Mouse (Mus musculus) megakaryocyte, adult 5-6 weeks (primary cell): ENCODE data around the gene Vwa1. TPM values are rescaled to one million over a fixed set of nuclear protein-coding genes. Genes with fewer than 3 reads are reported as not detected.
A peak's percentile ranks its signal among the peaks of the same experiment; 100 is the strongest.

ENCODE experiments used
- ATAC-seq: 2 replicates; pipeline ENCODE4 v1.8.0; 2016; ENCODE audit warnings: mild to moderate bottlenecking, inconsistent platforms; ENCODE audit not compliant: poor library complexity, severe bottlenecking
- total RNA-seq, 2 experiments: library from RNA; stranded (forward) in 1 of 2; stranded (reverse) in 1 of 2; fragments of 153-499, 151-499 nt in 1 of 2; fragments of 221-1000, 200-1000 nt in 1 of 2; gene quantifications; 2 replicates each; pipeline versions ENCODE4 v1.2.3 to v1.2.4; 2015 to 2017

Vwa1 gene
- total RNA-seq, 2 experiments from 2014 or later: not detected

DNA sequence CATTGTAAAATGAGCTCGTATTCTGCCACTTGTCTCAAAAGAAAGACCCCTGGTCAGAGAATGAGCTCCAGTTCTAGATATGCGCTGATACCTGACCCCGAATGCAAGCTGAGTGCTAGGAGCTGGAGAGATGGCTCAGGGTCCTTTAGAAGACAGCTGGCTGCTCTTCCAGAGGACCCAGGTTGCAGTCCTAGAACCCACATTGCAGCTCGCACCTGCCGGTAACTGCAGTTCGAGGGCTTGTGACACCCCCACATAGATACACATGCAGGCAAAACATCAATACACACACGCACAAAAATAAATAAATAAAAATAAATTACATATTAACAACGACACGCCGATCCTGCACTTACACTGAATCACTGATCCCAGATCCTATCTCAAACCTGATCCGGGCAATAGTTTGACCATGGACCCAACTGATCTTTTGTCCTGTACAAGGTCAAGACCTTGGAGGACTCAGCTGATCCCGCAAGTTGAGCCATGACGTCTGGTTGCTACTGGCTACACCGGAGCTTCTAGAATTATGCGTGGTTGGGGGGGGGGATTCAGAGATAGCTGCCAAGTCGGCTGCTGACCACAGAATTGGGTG is 9.1 kb upstream of the Vwa1 start:
- no peak for ATAC-seq

DNA sequence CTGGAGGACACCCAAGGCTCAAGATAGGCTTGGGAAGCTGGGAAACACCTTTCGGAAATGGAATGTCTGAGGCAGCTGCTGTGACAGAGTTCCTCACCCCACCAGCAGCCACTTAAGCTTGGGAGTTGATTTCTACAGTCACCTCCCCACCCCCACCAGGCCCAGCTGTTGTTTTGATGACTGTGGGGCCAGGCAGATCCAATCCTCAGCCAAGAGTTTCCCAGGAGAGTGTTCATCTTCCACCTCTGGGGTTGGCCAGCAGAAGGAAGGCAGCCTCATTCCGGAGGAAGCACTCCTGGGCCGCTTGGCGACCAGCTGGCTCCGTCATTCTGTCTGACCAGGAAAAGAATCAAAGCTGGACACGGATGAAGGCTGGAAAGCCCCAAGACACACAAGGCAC is 6.4 kb upstream of the Vwa1 start:
- ATAC-seq: no peak

DNA sequence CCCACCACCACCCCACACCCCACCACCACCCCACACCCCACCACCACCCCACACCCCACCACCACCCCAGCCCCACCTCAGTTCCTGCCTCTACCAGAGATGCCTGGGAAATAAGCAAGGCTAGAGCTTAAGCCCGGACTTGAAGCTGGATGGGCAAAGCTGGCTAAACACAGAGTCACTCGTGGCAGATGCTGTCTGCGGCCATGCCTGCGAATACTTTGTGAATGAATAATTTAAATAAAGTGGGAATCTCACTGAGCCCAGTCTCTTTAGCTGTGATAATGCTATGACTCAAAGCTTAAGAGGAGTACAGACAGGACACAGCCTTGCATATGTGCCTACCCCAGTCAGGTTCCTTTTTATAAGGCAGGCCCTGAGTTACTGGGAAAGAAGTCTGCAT is 5.0 kb upstream of the Vwa1 start:
- no peak for ATAC-seq

DNA sequence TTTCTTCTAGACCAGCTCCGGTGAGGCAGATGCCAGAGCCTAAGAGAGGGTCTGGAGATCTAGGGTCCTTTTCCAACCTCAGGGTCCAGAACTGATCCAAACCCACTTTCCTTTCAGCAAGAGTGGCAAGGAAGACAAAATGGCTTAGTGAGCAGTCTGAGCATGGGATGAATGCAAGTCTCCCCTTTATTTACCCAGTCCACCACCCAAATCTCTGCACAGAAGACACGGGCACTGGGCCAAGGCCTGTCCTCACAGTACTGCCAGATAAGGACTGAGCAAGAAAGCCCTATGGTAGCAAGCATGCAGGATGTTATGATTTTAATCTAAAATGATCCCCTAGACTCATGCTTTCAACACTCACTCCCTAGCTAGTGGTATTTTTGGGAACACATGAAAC is 3.3 kb upstream of the Vwa1 start:
- ATAC-seq: no peak

DNA sequence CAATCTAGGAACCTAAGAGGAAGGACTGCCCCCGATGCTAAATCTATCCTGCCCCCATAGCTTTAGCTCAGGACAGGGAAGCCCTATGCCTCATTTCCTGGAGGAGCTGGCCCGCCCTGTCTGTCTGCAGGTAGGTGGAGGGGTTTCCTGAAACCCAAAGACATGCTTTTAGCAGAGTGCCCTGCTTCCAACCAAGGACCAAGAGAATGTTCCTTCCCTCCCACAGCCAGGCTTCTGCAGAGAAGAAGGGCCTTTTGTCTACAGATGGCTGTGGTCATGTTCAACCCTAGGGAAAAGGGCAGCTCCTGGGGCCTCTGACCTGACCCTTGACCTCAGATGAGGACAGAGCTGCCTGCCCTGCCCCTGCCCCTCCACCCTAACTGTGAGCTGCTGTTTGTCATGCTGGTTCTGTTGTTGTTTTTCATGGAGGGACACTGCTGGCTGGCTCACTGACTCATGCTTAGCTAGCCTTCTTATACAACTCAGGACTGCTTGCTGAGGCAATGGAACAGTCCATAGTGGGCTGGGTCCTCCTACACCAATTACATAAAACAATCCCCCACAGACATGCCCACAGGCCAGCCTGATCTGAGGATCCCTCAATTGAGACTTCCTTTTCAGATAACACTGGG is 2.3 kb upstream of the Vwa1 start:
- ATAC-seq: no peak

DNA sequence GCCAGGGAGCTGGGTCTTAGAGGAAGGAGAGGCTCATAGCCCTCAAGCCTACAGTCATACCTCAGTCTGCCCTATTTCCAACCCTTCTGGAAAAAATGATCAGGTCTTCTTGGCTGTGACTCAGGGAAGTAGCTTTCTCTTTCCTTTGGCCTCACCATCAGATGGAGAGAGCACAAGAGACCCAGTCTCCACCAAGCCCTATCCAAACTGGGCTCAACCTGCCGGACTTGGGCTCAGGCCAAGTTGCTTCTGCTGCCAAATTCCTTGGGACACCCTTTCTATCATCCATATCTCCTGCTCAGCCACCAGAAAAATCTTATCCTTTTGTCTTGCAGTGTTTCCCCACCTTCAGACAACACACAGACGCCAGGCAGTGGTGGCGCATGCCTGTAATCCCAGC is 1.4 kb upstream of the Vwa1 start:
- no peak for ATAC-seq

DNA sequence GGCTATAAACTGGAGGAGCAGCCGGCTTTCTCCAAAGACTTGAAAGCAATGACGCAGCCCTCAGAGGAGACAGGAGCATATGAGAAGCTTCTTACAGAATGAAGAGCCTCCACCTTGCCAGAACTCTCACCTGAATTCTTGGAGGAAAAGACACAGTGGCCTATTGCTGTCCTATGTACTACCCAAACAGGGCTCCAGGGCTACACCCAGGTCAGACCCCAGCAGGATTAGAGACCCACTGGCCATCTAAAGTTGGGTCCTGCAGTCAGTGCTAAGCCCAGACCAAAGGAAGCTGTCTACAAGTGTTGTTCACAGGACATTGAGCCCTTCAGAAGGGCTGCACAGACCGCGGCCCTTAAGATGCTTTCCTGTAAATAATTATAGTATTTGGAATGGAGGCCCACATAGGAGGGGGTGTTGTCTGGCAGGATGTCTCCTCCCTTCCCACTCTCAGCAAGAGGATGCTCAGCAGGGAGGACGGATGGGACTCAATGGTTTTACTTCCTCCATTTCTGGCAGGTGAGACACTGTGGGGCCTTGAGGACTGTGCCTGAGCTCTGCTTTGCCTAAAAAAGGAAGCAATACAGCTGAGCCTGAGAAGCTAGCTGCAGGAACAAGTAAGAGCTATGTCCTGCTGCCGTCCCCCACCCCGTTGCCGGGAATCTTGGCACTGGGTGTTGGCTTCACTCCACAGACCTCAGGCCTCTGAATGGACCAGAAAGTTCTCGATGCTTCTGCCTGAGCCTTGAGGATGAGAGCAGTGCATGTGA is 658 bp upstream of the Vwa1 start:
- ATAC-seq: peak; percentile 51

DNA sequence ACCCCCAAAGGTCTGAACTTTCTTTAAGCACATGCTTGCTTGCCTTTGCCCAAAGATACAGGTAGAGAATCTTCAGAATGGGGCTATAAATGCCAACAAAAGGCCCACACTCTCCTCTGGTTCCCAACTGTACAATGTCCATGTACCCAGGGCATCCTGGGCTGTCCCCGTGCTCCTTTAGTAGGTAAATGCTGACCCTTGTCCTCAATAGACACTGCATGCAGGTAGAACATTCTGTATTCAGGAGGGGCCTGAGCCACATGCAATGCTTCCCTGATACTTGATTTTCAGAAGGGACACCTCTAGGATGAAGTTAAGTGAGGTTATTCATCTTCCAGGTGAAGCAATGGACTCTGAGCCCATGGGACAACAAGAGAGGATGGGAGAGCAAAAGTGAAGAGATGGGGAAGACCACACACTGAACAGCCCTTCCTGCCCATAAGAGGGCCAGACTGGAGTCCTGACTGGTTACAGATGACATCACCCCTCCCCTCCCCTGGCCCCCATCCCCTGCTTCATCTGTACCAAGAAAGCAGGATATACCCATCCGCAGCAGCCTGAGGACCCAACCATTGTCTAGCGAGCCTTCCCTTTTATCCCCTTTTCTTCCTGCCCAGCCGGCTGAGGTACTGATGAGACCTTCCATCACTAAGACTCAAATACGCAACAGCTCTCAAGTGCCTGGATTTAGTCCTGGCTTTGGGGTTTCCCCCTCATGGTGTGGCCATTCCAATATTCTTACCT is 991 bp downstream of the Vwa1 start:
- ATAC-seq: no peak

DNA sequence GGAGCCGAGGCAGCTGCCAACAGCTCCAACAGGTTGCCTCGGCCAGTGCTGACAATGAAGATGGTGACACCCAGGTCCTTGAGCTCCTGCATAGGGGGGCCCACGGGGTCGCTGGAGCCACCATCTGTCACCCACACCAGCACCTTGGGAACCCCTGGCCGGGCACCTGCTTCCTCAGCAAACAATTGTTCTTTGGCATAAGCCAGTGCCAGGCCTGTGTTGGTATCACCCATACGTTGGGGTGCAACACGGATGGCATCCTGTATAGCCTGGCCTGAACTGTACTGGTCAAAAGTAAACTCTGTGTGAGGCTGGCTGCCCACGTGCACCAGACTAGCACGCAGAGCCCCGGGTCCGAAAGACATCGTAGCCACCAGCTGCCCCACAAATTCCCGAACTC is 1.7 kb downstream of the Vwa1 start:
- ATAC-seq: no peak

DNA sequence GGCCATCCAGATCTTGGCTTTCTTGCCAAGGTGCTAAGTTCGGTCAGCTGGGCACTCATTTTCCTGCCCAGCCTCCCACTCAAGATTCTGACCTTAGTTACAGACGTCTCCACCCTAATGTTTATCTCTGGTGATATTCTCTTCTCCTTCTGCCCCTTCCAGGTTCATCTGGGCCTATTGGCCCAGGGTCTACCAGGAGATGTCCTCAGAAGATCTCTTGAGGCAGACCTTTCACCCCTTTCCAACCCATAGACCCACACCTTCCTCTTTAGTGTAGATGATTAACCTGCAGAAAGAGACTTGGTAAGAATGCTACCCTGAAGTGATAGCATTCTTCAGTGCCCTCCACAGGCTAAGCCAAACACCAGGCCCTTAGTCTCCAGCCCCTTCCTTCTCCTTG is 2.8 kb downstream of the Vwa1 start:
- ATAC-seq: no peak

DNA sequence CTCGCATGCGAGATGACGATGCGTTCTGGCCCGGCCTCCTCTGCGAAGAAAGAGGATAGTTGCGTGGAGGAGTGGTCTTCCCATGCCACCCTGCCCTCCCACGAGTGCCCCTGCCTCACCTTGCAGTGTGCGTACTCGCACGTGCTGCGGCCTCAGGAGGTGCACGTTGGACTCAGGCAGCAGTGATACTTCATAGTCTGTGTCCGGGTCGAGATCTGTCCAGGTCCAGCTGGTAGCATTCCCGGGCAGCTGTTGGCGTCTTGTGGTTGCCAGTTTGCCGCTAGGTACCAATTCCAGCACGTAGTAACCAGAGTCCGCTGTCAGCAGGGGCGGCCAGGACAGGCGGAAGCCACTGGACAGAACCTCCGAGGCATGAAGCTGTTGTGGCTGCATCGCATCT is 3.9 kb downstream of the Vwa1 start:
- no peak for ATAC-seq

DNA sequence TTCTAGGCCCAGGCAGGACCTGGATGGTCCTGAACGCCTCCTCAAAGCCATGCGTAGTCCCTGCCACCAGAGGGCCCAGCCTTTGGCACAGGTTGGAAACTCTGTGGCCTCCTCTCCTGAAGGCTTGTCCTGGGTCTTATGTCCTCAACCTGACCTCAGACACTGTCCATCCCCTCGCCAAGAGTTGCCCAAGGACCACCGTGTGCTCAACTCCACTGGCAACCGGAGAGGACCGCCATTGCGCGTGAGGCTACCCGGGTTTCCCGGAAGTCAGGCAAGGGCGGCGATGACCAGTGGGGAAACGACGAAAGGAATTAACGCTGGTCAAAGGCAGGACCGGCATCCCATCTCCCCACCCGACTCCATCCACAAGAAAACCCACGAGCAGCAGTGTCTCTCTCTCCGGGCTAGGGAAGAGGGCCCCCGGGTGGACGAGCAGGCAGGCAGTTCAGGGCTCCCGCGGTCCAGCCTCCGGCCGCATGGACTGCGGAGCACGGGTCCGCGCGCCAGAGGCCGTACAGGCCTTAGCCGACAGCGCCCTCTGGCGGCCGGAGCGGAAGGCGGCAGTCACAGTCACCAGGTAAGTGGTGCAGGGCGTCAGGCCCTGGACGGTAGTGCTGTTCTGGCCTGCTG is 4.5 kb downstream of the Vwa1 start:
- ATAC-seq: peak; percentile 93

DNA sequence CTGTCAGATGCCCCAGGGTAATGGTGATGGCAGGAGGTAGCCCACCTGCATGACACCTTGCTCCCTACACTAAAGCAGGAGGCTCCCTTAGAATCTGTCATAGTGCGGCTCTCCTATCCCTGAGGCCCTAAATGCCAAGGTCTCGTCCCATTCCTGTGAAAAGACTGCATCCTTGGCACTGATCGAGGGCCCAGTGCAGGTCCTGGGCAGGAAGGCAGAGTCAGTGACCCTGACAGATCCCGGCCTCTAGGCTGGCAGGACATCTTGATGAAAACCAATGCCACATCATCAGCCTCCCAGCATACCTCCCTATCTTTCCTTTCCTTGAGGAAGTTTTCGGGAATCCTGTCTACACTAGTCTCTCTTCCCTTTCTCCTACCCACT is 5.0 kb downstream of the Vwa1 start:
- no peak for ATAC-seq

DNA sequence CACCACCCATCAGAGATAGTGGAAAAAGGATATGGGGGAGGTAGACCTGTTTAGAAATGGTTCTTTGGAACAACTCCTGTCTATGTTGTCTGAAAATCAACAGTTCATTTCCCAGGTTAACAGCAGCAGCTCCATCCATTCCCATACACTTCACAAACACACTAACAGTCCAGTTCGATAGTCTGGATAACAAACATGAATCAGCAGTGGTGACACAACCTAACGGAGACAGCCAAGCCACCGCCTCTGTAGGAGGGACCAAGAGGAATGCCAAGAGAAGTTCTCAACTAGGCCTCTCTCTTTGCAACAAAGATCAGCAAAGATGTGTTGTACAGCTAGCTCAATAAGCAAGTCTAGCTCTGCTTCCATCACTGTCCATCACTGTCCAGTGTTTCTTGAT is 12.1 kb downstream of the Vwa1 start:
- ATAC-seq: no peak

DNA sequence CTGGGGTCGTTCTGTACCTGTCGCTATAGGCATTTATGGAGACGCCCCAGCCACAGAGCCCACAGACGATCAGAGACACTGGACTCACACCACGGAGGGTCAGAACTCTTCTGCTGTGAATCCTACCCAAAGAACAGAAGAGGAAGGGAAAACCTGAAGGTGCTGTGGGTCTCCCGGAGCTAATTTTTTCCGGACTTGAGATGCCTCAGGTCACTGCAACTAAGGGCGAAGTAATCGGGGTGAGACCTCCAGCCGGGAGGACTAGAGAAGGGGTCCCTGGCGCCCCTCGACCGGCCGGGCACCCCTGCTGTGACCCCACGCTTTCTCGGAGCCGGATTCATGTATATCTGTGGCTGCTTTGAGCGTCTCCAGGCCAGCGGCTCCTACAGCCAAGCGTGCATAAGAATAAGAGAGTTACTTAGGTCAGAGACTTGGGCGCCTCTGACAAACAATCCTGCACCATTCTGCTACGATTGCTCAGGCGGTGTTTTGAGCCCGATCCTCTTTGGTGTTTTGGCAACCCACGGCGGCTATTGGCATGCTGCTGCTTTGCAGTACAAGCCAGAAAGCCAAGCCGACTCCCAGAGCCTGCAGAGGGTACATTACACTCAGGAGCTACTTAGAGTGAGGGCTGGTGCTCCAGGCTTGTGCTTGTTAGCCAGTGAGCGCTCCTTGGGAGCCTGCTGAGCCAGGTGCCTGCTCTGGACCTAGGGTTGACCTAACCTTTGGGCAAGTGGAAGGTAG is 13.0 kb downstream of the Vwa1 start:
- ATAC-seq: peak; percentile 24

DNA sequence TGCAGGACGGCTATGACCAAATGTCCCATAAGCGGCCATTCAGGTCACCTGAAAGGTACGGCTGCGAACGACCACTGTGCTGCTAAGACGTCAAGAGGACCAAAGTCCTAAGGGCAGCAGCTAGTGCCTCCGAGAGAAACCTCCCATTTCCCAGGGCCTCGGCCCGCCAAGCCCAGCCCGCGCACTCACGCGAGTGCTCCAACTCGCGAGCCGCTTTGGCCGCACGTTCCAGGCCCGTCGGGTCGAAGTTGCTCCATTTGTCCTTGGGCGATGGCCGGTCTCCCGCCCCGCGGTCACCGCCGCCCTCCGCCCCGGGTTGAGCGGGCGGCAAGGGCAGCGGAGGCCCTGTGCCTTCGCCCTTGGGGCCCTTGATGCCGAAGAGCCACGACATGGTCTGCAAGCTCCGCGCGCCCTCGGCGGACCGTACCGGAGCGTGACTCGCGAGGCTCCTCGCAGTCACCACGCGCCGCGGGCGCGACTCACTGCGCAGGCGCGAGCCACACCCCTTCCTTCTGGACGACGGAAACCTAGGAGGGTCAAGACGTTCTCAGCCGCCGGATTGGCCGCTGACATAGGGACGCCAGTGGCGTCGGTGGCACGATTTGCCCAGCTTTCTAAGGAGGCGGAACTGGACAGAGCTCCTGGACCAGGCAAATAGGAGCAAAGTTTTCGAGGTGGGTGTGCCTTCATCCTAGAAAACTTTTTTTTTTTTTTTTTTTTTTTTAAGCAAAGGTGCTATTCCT is 13.7 kb downstream of the Vwa1 start, which contains the start of gene Atad3a:
TSS of gene Atad3a (minus strand) at position 481 of the 743 bp plus-strand sequence.
- peak; percentile 99 for ATAC-seq

DNA sequence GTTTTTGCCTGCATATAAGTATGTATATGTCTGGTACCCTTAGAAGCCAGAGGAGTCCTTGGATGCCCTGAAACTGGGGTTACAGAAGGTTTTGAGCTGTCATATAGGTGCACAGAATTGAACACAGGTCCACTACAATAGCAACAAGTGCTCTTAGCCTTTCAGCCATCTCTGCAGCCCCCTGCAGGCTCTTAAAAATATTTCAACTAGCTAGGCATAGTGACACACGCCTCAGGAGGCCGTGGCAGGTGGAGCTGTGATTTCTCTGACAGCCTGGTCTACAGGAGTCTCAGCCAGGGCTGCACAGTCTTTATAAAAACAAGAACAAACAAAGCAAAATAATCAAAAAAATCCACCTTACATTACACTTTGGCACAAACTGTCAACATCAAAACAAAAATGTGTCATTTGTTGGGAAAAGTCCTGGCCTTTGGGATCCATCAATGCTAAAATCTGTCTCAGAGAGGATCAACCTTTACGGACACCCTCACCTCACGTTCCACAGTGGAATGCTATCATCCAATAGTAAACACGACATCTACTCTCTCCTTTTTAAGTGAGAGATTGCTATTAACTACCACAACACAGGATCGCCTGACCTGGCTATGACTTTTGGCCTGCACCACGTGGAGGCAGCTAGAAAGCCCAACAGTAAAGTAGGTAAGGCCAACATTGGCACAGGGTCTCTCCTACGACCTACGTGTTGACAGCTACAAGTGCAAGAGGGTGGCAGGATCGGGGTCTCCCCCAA is 14.5 kb downstream of the Vwa1 start:
- ATAC-seq: 0 out of 2 replicates have a peak, but pooled peaks have one; percentile 20

DNA sequence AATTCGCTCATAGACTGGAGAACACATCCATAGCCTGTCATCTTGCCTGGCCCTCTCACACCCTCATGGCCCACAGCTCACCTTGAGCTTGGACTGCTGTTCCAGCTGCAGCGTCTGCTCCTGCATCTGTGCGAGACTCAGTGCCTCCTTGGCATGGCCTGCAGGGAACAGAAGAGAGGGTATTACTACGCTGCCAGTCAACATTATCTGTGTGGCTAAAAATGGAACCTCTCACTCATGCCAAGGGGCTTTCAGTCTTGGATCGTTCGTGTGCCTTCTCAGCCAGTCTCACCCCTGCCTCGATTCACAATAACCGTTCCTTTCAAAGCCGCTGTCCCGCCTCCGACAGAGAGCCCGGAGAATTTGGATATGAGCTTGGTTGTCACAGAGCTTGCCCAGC is 17.5 kb downstream of the Vwa1 start:
- no peak for ATAC-seq
